Mouse (Mus musculus) CH12.LX (cell line): ENCODE data around the gene Pomt2. TPM values are rescaled to one million over a fixed set of nuclear protein-coding genes. Genes with fewer than 3 reads are reported as not detected.

Experiments
- DNase-seq: peaks from one replicate; pipeline ENCODE4 v3.0.0-alpha.2; 2013; ENCODE audit errors: extremely low read depth
- H3K27ac ChIP-seq: 2 replicates; pipeline ENCODE4 v1.5.1; 2012; ENCODE audit warnings: low read depth, mild to moderate bottlenecking, control low read depth, moderate library complexity; ENCODE audit not compliant: insufficient read depth
- H3K27me3 ChIP-seq: replicated peaks from 2 replicates; pipeline ENCODE3; 2012; ENCODE audit warnings: inconsistent platforms
- H3K36me3 ChIP-seq, 2 experiments: replicated peaks in 1 of 2; 2 replicates each; pipeline versions ENCODE3 to v1.6.1; 2012; ENCODE audit warnings: inconsistent platforms in 1 of 2, low read length in 1 of 2, mild to moderate bottlenecking in 1 of 2, mixed read lengths in 1 of 2, moderate library complexity in 1 of 2; ENCODE audit not compliant: control insufficient read depth in 1 of 2, insufficient read depth in 1 of 2
- H3K4me1 ChIP-seq, 2 experiments: 2 replicates each; pipeline ENCODE4 v1.6.1; 2012; ENCODE audit warnings: inconsistent platforms in 1 of 2, moderate library complexity in 1 of 2; ENCODE audit not compliant: insufficient read depth in 2 of 2, control insufficient read depth in 1 of 2
- H3K4me2 ChIP-seq: 2 replicates; pipeline ENCODE4 v1.6.1; 2012; ENCODE audit warnings: low read depth, mild to moderate bottlenecking, control low read depth; ENCODE audit not compliant: poor library complexity, insufficient read depth, severe bottlenecking
- H3K4me3 ChIP-seq, 3 experiments: fragments of 150-350 bp in 1 of 3; sonication (generic) in 1 of 3; replicated peaks in 1 of 3; 2 replicates each; pipeline versions ENCODE3 to v1.5.1; 2011 to 2012; ENCODE audit warnings: low read depth in 2 of 3, low read length in 2 of 3, mild to moderate bottlenecking in 2 of 3, moderate library complexity in 2 of 3, control low read depth in 1 of 3, improper control_type of control experiment in 1 of 3, inconsistent platforms in 1 of 3, mixed read lengths in 1 of 3; ENCODE audit not compliant: poor library complexity in 1 of 3
- H3K79me2 ChIP-seq: replicated peaks from 2 replicates; pipeline ENCODE4 v1.6.1; 2012; ENCODE audit warnings: mild to moderate bottlenecking, moderate library complexity; ENCODE audit not compliant: control insufficient read depth, poor library complexity, insufficient read depth, severe bottlenecking; ENCODE audit errors: extremely low read depth
- H3K9ac ChIP-seq: 2 replicates; pipeline ENCODE4 v1.6.1; 2012; ENCODE audit warnings: low read depth, mild to moderate bottlenecking, control low read depth, moderate library complexity; ENCODE audit not compliant: insufficient read depth
- H3K9me3 ChIP-seq: replicated peaks from 2 replicates; pipeline ENCODE3; 2012; ENCODE audit warnings: low read length, inconsistent platforms, mixed read lengths
- BHLHE40 ChIP-seq: IDR thresholded peaks from 2 replicates; pipeline ENCODE4 v1.6.1; 2011; ENCODE audit warnings: mild to moderate bottlenecking, low read depth, low read length, improper control_type of control experiment
- CHD2 ChIP-seq: IDR thresholded peaks from 2 replicates; pipeline ENCODE4 v1.6.1; 2011; ENCODE audit warnings: low read length, improper control_type of control experiment
- E2F4 ChIP-seq: IDR thresholded peaks from 2 replicates; pipeline ENCODE4 v1.6.1; 2011; ENCODE audit warnings: low read depth, low read length, improper control_type of control experiment; ENCODE audit not compliant: insufficient replicate concordance
- IRF4 ChIP-seq: IDR thresholded peaks from 2 replicates; pipeline ENCODE4 v1.6.1; 2014; ENCODE audit warnings: low read depth, mild to moderate bottlenecking, inconsistent platforms, low read length, improper control_type of control experiment
- JUND ChIP-seq: conservative IDR thresholded peaks from 2 replicates; pipeline ENCODE4 v1.6.1; 2011; ENCODE audit warnings: low read depth, low read length, improper control_type of control experiment
- MEF2A ChIP-seq: IDR thresholded peaks from 2 replicates; pipeline ENCODE4 v1.6.1; 2014; ENCODE audit warnings: low read depth, mild to moderate bottlenecking, inconsistent platforms, low read length, improper control_type of control experiment, borderline replicate concordance
- MXI1 ChIP-seq: IDR thresholded peaks from 2 replicates; pipeline ENCODE4 v1.6.1; 2011; ENCODE audit warnings: mild to moderate bottlenecking, low read depth, low read length, improper control_type of control experiment
- RAD21 ChIP-seq: IDR thresholded peaks from 2 replicates; pipeline ENCODE4 v1.6.1; 2011; ENCODE audit warnings: low read depth, mild to moderate bottlenecking, low read length, improper control_type of control experiment, moderate library complexity
- SIN3A ChIP-seq: IDR thresholded peaks from 2 replicates; pipeline ENCODE4 v1.6.1; 2012; ENCODE audit warnings: low read length, improper control_type of control experiment, inconsistent platforms
- TBP ChIP-seq: conservative IDR thresholded peaks from 2 replicates; pipeline ENCODE4 v1.6.1; 2011; ENCODE audit warnings: low read depth, low read length, improper control_type of control experiment
- UBTF ChIP-seq: IDR thresholded peaks from 2 replicates; pipeline ENCODE4 v1.6.1; 2012; ENCODE audit warnings: low read depth, mild to moderate bottlenecking, inconsistent platforms, low read length, improper control_type of control experiment, moderate library complexity
- ZC3H11A ChIP-seq: IDR thresholded peaks from 2 replicates; pipeline ENCODE4 v1.6.1; 2012; ENCODE audit warnings: low read depth, mild to moderate bottlenecking, inconsistent platforms, low read length, improper control_type of control experiment
- dilution Hi-C: fragments of 300-500 bp; cut with MboI; formaldehyde crosslinking; loops from 2 replicates; pipeline ENCODE4 v1.14.3; 2020; ENCODE audit warnings: low sequenced_read_pairs; ENCODE audit not compliant: extremely low pct_unique_long_range_greater_than_20kb, extremely low pct_ligation_motif_present
- in situ Hi-C: fragments of 300-500 bp; cut with MboI; formaldehyde crosslinking; loops from 3 replicates; pipeline ENCODE4 v1.14.3; 2019; ENCODE audit warnings: low sequenced_read_pairs, low pct_ligation_motif_present, low pct_unique_long_range_greater_than_20kb, mixed read lengths
- polyA plus RNA-seq: library from polyadenylated mRNA; unstranded; fragments of >175 nt; gene quantifications from 2 replicates; pipeline ENCODE4 v1.2.1, GENCODE M21; 2012; ENCODE audit warnings: low read depth; ENCODE audit not compliant: insufficient read length
- total RNA-seq, 2 experiments: library from RNA; depleted of rRNA; stranded (reverse); fragments of 300-350 nt in 1 of 2; fragments of >200 nt in 1 of 2; gene quantifications; 2 replicates each; pipeline ENCODE4 v1.2.3; 2012 to 2014

Gene Pomt2
- total and polyA plus RNA-seq, 3 experiments: 11.6 to 12.8 (median 11.7) TPM

DNA sequence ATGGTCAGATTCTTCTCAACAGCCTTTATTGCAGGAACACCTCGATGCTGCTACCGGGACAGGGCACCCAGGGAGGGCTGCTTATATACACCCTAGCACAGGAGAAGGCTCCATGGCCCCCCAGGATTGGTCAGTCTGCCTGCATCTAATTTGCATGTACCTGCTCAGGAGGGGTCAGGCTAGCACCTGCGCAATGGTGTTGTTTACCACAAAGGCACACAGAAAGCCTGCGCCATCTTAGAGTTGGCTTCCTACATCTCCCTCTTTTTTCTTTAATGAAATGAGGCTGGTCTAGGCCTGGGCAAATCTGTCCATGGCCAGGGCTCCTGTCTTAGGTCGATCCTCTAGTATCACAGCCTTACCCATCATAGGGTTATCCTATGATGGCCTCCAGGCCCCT, 1.7 kb upstream of the Pomt2 start:
- H3K4me2 ChIP-seq: no peak overlapping the region
- in situ Hi-C loops: no loop called here
- TF ChIP-seq IRF4 (no peak), RAD21 (no peak)
- H3K36me3 ChIP-seq: peaks cover 3 to 5% of the 10 kb centered on the region in 2 experiments
- H3K9me3 ChIP-seq: peaks cover 5% of the 10 kb centered on the region
- H3K4me1 ChIP-seq: peaks cover 0 to 20% of the 10 kb centered on the region in 2 experiments; a peak in 2 of 4 replicates
- H3K79me2 ChIP-seq: peaks cover 20% of the 10 kb centered on the region
- dilution Hi-C loops: no loop called here
- DNase-seq: no peak
- H3K27me3 ChIP-seq: no peaks in the 10 kb centered on the region
- no peak overlapping the region for H3K27ac ChIP-seq
- no peak overlapping the region for H3K9ac ChIP-seq
- H3K4me3 ChIP-seq: no peak overlapping the region

DNA sequence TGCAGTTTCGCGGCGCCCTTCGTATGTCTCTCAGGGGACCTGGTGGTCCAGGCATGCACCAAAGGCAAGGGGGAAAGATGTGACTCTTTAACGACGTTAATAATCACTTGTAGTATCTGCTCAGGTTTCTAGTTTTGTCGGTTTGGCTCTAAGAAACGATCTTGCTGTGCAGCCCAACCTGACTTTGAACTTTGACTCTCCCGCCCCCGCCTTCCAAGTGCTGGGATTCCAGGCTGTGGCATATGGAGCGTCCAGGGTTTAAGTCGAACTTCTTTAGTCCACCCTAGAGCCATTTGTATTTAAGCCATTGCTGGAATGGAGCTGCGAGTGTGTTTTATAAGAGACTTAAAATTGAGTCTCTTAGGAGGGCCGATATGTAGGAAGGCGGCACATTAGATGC, 368 bp upstream of the Pomt2 start:
- H3K4me3 ChIP-seq: peak overlapping the region; percentile 72 to 98 (median 85)
- peaks cover 3 to 8% of the 10 kb centered on the region in 2 experiments for H3K36me3 ChIP-seq
- H3K9me3 ChIP-seq: peaks cover 5% of the 10 kb centered on the region
- H3K9ac ChIP-seq: peak overlapping the region; percentile 92
- H3K4me1 ChIP-seq: peaks cover 0 to 20% of the 10 kb centered on the region in 2 experiments; a peak in 2 of 4 replicates
- peaks cover 22% of the 10 kb centered on the region for H3K79me2 ChIP-seq
- peak overlapping the region; percentile 73 for H3K4me2 ChIP-seq
- in situ Hi-C loops (no loop called here), dilution Hi-C loops (no loop called here)
- no peak for DNase-seq
- TF ChIP-seq MEF2A (no peak), CHD2 (no peak)
- no peaks in the 10 kb centered on the region for H3K27me3 ChIP-seq
- H3K27ac ChIP-seq: peak overlapping the region; percentile 76; the same call in 1 of the 2 replicates

DNA sequence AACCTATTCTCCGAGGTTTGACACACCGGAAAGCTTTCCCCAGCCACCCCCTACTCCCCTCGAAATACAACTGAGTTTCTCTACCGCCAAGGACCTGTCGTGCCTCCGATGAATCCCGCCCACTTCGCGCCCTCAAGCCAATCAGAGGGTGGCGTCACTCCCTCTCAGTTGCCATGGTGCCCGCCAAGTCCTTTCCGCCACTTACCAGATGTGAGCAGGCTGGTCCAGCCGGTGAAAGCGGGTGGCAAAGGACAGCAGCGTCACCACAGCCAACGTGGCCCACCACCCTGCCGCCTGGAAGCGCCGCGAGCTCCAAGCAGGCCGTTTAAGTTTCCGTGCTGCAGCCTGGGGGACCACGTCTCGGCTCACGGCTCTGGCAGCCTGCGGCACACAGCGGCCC, 802 bp downstream of the Pomt2 start, which contains the start of gene Gstz1:
Gene Gstz1, plus strand, starts transcription at position 200 of the 400 bp plus-strand sequence.
- Histone ChIP-seq H3K36me3 (peaks cover 3 to 8% of the 10 kb centered on the region in 2 experiments), H3K4me1 (peaks cover 0 to 20% of the 10 kb centered on the region in 2 experiments; a peak in 2 of 4 replicates), H3K9me3 (peaks cover 5% of the 10 kb centered on the region), H3K4me3 (peak within 1 kb of the TSS; percentile 75 to 98 (median 85)), H3K27me3 (no peaks in the 10 kb centered on the region), H3K79me2 (peaks cover 22% of the 10 kb centered on the region), H3K4me2 (peak within 1 kb of the TSS; percentile 89)
- in situ Hi-C loops: no loop called here
- dilution Hi-C loops: no loop called here
- DNase-seq: peak; percentile 88
- no peak for TF ChIP-seq JUND
- 0 out of 2 replicates have a peak, but pooled peaks have one; percentile 30 for TF ChIP-seq TBP
- peak; percentile 92 for TF ChIP-seq MXI1
- TF ChIP-seq BHLHE40: no peak
- no peak for TF ChIP-seq E2F4
- no peak for TF ChIP-seq UBTF
- no peak for TF ChIP-seq MEF2A
- peak; percentile 88 for TF ChIP-seq SIN3A
- TF ChIP-seq ZC3H11A: no peak
- TF ChIP-seq, all 38 proteins: peak for 3
- Histone ChIP-seq H3K9ac (peak within 1 kb of the TSS; percentile 92), H3K27ac (peak within 1 kb of the TSS; percentile 86)
